Mouse (Mus musculus) brain, embryonic 14.5 days (tissue): Measurements from ENCODE around the gene Gm5592.
"Not testable (repeated sequence)": the region's sequence is repeated elsewhere in the genome, so short reads cannot be mapped to it uniquely, and the experiment has no call there.

Experiments
- CTCF ChIP-seq: fragments of 200-500 bp; IDR thresholded peaks from 2 replicates; pipeline ENCODE4 v1.5.1; 2012; ENCODE audit warnings: inconsistent platforms, mild to moderate bottlenecking, moderate library complexity, borderline replicate concordance; ENCODE audit not compliant: insufficient read depth, insufficient read length; ENCODE audit errors: extremely low read depth
- POLR2A ChIP-seq: fragments of 200-500 bp; IDR thresholded peaks from 2 replicates; pipeline ENCODE4 v1.6.1; 2012; ENCODE audit warnings: mild to moderate bottlenecking, inconsistent platforms, borderline replicate concordance; ENCODE audit not compliant: poor library complexity, insufficient read depth, insufficient read length, severe bottlenecking; ENCODE audit errors: extremely low read depth

- not testable (repeated sequence) for TF ChIP-seq POLR2A, CTCF
These were observed at the start of gene Gm5592 for GRCm38 (mm10) chr7:41153541-41153940.
